Mouse (Mus musculus) ovary, adult 18-20 months (tissue): ENCODE data around the gene Zfp628.
A peak's percentile ranks its signal among the peaks of the same experiment; 100 is the strongest.

Experiments used
- DNase-seq: peaks from one replicate; pipeline ENCODE4 v3.0.0; 2022; ENCODE audit warnings: low spot score, mixed read lengths

The Zfp628 gene

GRCm38 (mm10) chr7:4940068-4940479 lies 25.1 kb downstream of the Zfp628 start:
- DNase-seq, result no peak

- DNase-seq, result no peak
Observed at GRCm38 (mm10) chr7:4942673-4943072, 27.7 kb downstream of the Zfp628 start.

- DNase-seq, result peak; percentile 82
Observed at GRCm38 (mm10) chr7:4943223-4943815, 28.3 kb downstream of the Zfp628 start.

GRCm38 (mm10) chr7:4947855-4948254 lies 32.8 kb downstream of the Zfp628 start:
- peak; percentile 80 for DNase-seq

GRCm38 (mm10) chr7:4948386-4948785 lies 33.4 kb downstream of the Zfp628 start:
- DNase-seq, result no peak

GRCm38 (mm10) chr7:4950561-4951342 lies 35.7 kb downstream of the Zfp628 start:
- no peak for DNase-seq

- no peak for DNase-seq
Observed at GRCm38 (mm10) chr7:4953815-4954445, 38.9 kb downstream of the Zfp628 start.

GRCm38 (mm10) chr7:4957361-4957760 lies 42.3 kb downstream of the Zfp628 start:
- DNase-seq, result no peak

GRCm38 (mm10) chr7:4963527-4963926 lies 48.5 kb downstream of the Zfp628 start:
- DNase-seq, result no peak

- peak; percentile 76 for DNase-seq
Observed at GRCm38 (mm10) chr7:4964272-4964671, 49.3 kb downstream of the Zfp628 start, which contains the start of gene Sbk2. Gene Sbk2, minus strand, starts transcription at chr7:4964406.

GRCm38 (mm10) chr7:4964988-4965387 lies 50.0 kb downstream of the Zfp628 start:
- no peak for DNase-seq

GRCm38 (mm10) chr7:4971068-4971467 lies 56.1 kb downstream of the Zfp628 start, which contains the start of gene Sbk3:
Gene Sbk3, minus strand, starts transcription at chr7:4971168.
- no peak for DNase-seq
